ENCODE assay signal across 8 mouse cellular contexts in the genomic region with DNA sequence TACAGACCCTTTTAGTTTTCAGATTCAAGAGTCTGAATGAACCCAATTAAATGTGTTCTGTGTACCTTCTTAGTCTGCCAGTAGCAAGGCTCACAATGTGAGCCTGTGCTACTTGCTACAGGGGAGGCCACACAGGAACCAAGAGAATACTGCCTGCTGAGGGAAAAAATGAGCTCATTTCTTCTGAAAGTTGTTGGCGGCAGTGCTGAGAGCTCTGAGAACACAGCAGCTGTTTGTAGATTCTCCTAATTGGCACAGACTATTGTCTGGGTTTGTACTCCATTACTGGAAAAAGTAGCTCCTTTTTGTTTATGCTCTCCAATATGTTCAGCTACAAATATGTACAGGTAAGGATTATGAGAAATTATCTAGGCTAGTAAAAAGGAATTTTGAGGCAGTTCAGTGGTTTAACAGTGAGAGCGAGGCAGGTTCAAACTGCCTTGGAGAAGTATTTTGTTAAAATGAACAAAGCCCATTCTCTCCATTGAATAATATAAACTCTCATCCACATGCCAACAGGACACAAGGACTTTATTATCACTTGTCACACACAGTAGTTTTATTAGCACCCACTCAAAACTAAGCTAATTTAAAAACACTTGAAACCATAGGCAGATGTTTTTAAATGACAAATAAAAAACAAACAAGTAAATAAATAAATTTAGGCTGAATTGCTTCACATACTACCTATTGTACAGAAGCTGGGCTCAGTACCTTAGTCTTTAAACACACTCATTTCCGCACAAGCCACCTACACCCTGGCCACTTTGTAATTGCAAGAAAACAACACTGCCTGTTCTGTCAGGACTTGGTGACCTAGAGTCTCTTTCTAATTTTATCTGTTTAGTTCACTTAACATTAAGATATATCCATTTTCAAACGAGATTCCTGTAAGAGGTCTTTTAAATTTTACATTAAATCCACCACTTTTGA.
DNase-seq lines count a peak whose midpoint lies in the region; ATAC-seq and TF ChIP-seq lines count a peak whose summit lies in the region.

No protein-coding gene starts in this region.

- no peak for TF ChIP-seq POLR2A in limb, embryonic 14.5 days (IDR thresholded peaks at IDR 0.05; ENCODE audit: borderline replicate concordance, extremely low read depth, insufficient read depth, insufficient read length)

- DNase-seq in frontal cortex, postnatal 25 days (ENCODE audit: low spot score in 2 of 2): no peak
- peak; percentile 30 to 59 for DNase-seq in cerebellum, postnatal 14 days
- peak; percentile 67 for DNase-seq in limb, embryonic 14.5 days (ENCODE audit: low spot score)
- DNase-seq in yolk sac, embryonic 10.5 days (ENCODE audit: low spot score): no peak

- H3K27ac ChIP-seq in hindbrain, embryonic 13.5 days: peak overlapping the region; percentile 32; the same call in 1 of the 2 replicates
- peak overlapping the region; percentile 34; the same call in 1 of the 2 replicates for H3K27ac ChIP-seq in limb, embryonic 14.5 days (replicated peaks; ENCODE audit: low read depth, low read length)

- no peaks in the 10 kb centered on the region for H3K36me3 ChIP-seq in hindbrain, embryonic 13.5 days
- no peaks in the 10 kb centered on the region for H3K36me3 ChIP-seq in limb, embryonic 14.5 days (ENCODE audit: control insufficient read depth, insufficient read depth, low read length)

- no peaks in the 10 kb centered on the region for H3K9me3 ChIP-seq in hindbrain, embryonic 13.5 days
- H3K9me3 ChIP-seq in limb, embryonic 14.5 days (ENCODE audit: control insufficient read depth, low read length): no peaks in the 10 kb centered on the region

- H3K4me2 ChIP-seq in hindbrain, embryonic 13.5 days: no peak overlapping the region
- H3K4me2 ChIP-seq in limb, embryonic 14.5 days (replicated peaks; ENCODE audit: low read depth, low read length, severe bottlenecking): no peak overlapping the region

- H3K4me1 ChIP-seq in hindbrain, embryonic 13.5 days (replicated peaks): no peaks in the 10 kb centered on the region
- H3K4me1 ChIP-seq in limb, embryonic 14.5 days (ENCODE audit: control insufficient read depth, insufficient read depth, low read length): 0 out of 2 replicates have a peak, but pooled peaks cover 3% of the 10 kb centered on the region

- H3K4me3 ChIP-seq in hindbrain, embryonic 13.5 days: no peak overlapping the region
- no peak overlapping the region for H3K4me3 ChIP-seq in limb, embryonic 14.5 days (replicated peaks; ENCODE audit: low read length)

- no peak overlapping the region for H3K9ac ChIP-seq in hindbrain, embryonic 13.5 days
- no peak overlapping the region for H3K9ac ChIP-seq in limb, embryonic 14.5 days (ENCODE audit: low read depth, low read length, severe bottlenecking)

- ATAC-seq in frontal cortex, adult (ENCODE audit: low TSS enrichment): peak; percentile 99
- peak; percentile 72 for ATAC-seq in hindbrain, embryonic 13.5 days (ENCODE audit: low FRiP score)
- ATAC-seq in limb, embryonic 14.5 days (ENCODE audit: low FRiP score, low read depth): no peak
- no peak for ATAC-seq in megakaryocyte-erythroid progenitor cell, adult 5-6 weeks (replicated peaks; ENCODE audit: low FRiP score, low TSS enrichment, poor library complexity, severe bottlenecking)
- no peak for ATAC-seq in megakaryocyte, adult 5-6 weeks (ENCODE audit: poor library complexity, severe bottlenecking)

- 52% methylated on average over 4 of the region's 4 CpGs for WGBS in hindbrain, embryonic 13.5 days
- 36% methylated on average over 4 of the region's 4 CpGs for WGBS in limb, embryonic 14.5 days

- H3K27me3 ChIP-seq in hindbrain, embryonic 13.5 days: no peaks in the 10 kb centered on the region
- H3K27me3 ChIP-seq in limb, embryonic 14.5 days (ENCODE audit: control insufficient read depth, insufficient read depth, low read length): no peaks in the 10 kb centered on the region

Comparison
In these comparisons a context has a peak if more than half of its experiments do, and no peak if none do; other contexts are left out.
1. ATAC-seq: peak in frontal cortex, adult (single experiment) and hindbrain, embryonic 13.5 days (single experiment); none in limb, embryonic 14.5 days (single experiment), megakaryocyte-erythroid progenitor cell, adult 5-6 weeks (single experiment) and megakaryocyte, adult 5-6 weeks (single experiment).
2. DNase-seq: peak in cerebellum, postnatal 14 days (2 of 2) and limb, embryonic 14.5 days (single experiment); none in frontal cortex, postnatal 25 days (0 of 2) and yolk sac, embryonic 10.5 days (single experiment).